Mouse (Mus musculus): ENCODE data around the gene BC035044. TPM values are rescaled to one million over a fixed set of nuclear protein-coding genes. Genes with fewer than 3 reads are reported as not detected.
"Not testable (repeated sequence)": the region's sequence is repeated elsewhere in the genome, so short reads cannot be mapped to it uniquely, and the experiment has no call there.

The BC035044 gene
- polyA plus RNA-seq, 1 experiment from 2014 or later = 1.9 TPM

DNA sequence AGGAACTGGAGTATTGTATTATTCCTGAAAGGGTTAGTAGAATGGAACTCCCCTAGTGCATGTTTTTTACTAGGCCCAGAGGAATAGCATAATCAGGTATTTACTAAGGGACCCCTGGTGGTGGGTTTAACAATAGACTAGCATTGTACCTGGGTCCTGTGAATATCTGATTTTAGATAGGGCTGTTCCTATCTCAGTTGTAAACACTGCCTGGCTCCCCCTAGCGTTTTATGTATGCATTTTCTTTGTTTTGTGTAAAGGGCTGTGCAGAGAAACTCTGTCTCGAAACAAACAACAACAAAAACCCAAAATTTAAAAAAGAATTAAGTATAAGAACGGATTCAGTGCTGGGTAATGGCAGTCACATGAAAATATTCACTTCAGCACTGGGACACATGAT is 83.9 kb downstream of the BC035044 start:
- no peaks in the 10 kb centered on the region for H3K9me3 ChIP-seq
- 70% methylated on average over 3 of the region's 3 CpGs for WGBS

DNA sequence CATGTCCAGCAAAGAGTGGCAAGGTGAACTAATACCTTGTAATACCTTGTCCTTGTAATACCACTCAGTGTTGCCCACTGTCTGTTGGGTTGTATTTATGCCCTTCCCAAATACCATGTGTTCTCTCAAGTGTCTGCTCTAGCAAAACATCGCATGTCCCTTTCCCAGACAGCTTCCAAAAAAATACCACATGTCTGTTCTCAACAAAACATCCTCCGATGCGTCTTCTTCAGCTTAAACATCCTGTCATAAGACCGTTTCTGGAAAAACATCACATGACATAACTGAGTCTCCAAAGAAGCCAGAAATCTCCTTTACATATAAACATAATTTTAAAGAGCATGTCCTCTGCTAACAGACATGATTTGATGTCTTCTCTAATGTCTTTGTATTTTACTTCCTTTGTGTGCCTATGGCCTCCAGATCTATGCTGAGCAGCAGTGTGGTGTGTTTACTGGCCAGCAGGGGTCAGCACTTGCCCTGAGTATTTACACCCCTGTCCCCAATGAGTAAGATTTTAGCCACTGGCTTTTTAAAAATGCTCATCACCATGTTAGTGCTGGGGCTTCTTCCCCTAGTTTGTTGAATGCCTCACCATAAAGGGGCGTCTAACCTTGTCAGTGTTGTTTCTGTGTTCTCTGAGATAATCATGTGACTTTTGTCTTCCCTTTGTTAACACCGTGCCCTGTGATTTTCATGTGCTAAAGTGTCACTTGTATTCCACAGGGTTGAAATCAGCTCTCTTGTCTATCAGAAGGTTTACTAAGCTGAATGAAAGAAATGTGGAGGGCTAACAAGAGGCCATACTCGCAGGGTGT is 85.9 kb downstream of the BC035044 start:
- not testable (repeated sequence) for ATAC-seq

More for the DNA sequence above, 83.9 kb downstream of the BC035044 start:
- Histone ChIP-seq H3K4me2 (replicated peaks) (no peak overlapping the region), H3K9ac (no peak overlapping the region), H3K36me3 (no peaks in the 10 kb centered on the region), H3K27ac (no peak overlapping the region), H3K27me3 (replicated peaks) (no peaks in the 10 kb centered on the region), H3K4me3 (replicated peaks) (no peak overlapping the region), H3K4me1 (replicated peaks) (no peaks in the 10 kb centered on the region)
- ATAC-seq = no peak

DNA sequence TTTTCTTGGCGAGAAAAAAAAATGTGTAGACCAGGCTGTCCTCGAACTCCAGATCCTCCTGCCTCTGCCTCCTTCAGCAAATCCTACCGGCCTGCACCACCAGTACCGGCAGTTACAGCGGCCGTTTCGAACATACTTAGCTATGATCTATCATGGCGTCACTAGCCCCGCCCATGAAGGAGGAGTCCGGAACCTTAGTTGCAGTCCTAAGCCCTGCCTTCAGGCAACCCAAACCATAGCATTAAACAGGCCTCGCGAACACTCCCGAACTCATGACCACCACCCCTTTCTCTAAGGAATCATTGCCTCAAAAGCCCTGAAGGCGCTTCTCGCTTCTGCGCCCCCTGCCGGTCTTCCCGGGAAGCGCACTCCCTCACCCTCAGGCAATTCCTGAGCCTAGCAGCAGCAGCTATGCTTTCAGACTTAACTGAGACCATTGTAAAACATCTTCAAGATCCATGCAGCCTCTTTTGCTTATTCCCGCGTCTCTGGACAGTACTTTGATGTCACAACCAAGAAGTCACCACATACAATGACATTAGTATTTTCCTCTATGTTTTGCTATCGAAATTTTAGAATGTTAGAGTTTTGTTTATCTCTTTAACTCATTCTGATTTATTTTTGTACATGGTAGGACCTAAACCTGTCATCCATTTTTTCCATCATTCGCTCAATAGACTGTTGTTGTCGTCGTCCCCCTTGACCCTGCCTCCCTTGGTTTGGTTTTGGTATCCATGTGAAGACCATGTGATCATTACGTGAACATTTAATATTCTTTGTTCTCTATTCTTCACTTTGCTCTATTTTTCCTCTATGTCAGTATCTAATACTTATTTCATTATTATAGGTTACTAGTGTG is 87.7 kb downstream of the BC035044 start:
- 7% methylated on average over 26 of the region's 26 CpGs for WGBS
- no peaks in the 10 kb centered on the region for H3K9me3 ChIP-seq
- peak overlapping the region; percentile 43 for H3K4me3 ChIP-seq (replicated peaks)
- H3K4me2 ChIP-seq (replicated peaks) = peak overlapping the region; percentile 74
- H3K36me3 ChIP-seq = no peaks in the 10 kb centered on the region
- no peaks in the 10 kb centered on the region for H3K27me3 ChIP-seq (replicated peaks)
- 0 out of 2 replicates have a peak, but pooled peaks cover 1% of the 10 kb centered on the region for H3K4me1 ChIP-seq (replicated peaks)
- no peak overlapping the region; the same call in 1 of the 2 replicates for H3K27ac ChIP-seq
- peak overlapping the region; percentile 56 for H3K9ac ChIP-seq
- peak; percentile 92 for ATAC-seq

More for the DNA sequence above, 85.9 kb downstream of the BC035044 start:
- H3K36me3 ChIP-seq; H3K9me3 ChIP-seq; H3K9ac ChIP-seq; H3K4me1 ChIP-seq (replicated peaks); H3K27me3 ChIP-seq (replicated peaks); H3K27ac ChIP-seq; H3K4me2 ChIP-seq (replicated peaks); H3K4me3 ChIP-seq (replicated peaks): not testable (repeated sequence)
- WGBS = 57% methylated on average over 7 of the region's 7 CpGs

DNA sequence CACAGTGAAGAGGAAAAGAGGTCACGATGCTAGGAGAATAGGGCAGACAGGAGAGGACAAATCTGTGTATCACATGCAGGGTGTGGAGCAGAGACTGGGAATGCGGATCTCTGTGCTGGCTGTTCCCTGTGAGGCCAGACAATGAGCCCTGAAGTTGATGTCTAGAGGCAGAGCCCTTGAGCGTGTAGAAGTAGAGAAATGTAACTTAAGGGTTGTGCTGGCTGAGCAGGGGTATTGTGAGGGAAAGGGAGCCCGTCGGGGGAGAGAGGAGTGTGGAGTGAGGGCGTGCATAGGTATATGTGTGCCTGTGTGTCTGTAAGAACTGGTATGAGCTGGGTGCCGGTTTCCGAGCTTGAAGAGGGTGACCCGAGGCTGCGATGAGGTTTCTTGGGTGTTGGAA is 88.4 kb downstream of the BC035044 start:
- peak overlapping the region; percentile 74 for H3K4me2 ChIP-seq (replicated peaks)
- H3K36me3 ChIP-seq = no peaks in the 10 kb centered on the region
- H3K9ac ChIP-seq = peak overlapping the region; percentile 56
- H3K4me1 ChIP-seq (replicated peaks) = peaks cover 8% of the 10 kb centered on the region; the same call in 1 of the 2 replicates
- H3K27ac ChIP-seq = peak overlapping the region; percentile 71
- 11% methylated on average over 10 of the region's 10 CpGs for WGBS
- H3K4me3 ChIP-seq (replicated peaks) = peak overlapping the region; percentile 43
- ATAC-seq = peak; percentile 35
- H3K27me3 ChIP-seq (replicated peaks) = no peaks in the 10 kb centered on the region
- no peaks in the 10 kb centered on the region for H3K9me3 ChIP-seq

DNA sequence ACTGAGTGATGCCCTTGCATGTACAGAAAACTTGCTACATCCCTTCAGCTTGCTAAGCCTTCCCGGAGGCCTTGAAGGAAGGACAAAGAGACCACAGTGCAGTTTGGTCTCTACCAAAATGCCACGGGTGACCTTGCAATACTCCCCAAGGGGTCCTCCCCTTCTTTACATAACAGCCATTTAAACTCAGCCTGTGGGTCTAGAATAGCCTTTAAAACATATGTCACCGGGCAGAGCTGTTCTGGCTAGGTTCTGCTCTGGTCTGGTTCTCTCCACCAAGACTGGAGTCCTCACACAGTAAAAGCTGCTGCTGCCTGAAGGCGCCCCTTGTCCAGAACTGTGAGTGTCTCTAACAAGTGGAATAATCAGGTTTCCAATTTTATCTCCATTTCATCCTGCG is 90.2 kb downstream of the BC035044 start:
- not testable (repeated sequence) for H3K4me2 ChIP-seq (replicated peaks); H3K9ac ChIP-seq; ATAC-seq; H3K4me1 ChIP-seq (replicated peaks); H3K36me3 ChIP-seq; H3K4me3 ChIP-seq (replicated peaks); H3K27ac ChIP-seq; H3K9me3 ChIP-seq; H3K27me3 ChIP-seq (replicated peaks)
- WGBS = 74% methylated on average over 5 of the region's 5 CpGs

DNA sequence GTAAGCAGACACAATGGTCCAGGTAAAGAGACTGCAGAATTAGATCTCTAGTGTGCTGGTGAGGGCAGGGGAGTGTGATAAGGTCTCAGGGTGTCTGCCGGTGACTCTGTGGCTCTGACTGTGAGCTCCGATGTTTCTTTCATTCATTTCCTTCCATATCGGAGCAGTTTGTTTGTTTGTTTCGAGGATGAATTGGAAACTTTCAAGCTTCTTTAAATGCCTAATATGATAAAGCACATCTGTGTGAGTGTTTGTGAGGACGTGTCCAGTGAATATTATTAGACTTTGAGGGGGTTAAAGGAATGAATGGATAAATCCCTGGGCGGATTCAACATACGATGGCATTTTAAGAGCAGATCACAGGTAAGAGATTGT is 91.0 kb downstream of the BC035044 start:
- peaks cover 9% of the 10 kb centered on the region; the same call in 1 of the 2 replicates for H3K4me1 ChIP-seq (replicated peaks)
- no peak for ATAC-seq

DNA sequence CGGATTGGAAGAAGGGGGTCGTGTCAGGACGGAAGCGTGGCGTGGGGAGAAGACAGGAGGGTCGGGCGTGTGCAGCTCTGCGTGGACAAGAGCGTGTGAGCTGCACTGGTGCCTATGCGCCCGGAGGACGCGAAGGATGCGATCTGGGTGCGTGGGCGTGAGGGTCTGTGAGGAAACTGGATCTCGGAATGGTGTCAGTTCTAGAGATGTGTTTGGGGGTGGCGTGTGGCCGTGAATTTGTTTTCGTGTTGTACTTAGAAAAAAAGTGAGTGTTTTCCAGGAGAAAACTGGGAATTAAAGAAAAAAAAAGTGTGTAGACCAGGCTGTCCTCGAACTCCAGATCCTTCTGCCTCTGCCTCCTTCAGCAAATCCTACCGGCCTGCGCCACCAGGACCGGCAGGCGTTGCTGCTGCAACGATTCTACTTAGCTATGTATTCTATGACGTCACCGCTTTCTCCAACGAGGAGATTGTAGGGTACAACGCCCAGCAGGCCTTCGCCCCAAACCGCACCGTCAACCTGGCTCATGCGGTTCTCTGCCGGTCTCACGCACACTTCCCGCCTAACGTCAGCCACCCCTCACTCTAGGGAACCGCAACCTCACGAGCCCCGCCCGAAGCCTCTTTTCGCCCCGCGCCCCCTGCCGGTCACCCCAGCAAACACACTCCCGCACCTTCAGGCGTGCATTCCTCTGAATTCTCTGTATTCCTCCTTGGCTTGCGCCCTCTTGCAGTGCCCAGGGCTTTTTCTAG is 91.6 kb downstream of the BC035044 start:
- not testable (repeated sequence) for H3K36me3 ChIP-seq; H3K4me1 ChIP-seq (replicated peaks); H3K27me3 ChIP-seq (replicated peaks); H3K9me3 ChIP-seq
- peak; percentile 78 for ATAC-seq
- Histone ChIP-seq H3K9ac (peak overlapping the region; percentile 62), H3K4me3 (replicated peaks) (peak overlapping the region; percentile 59), H3K27ac (peak overlapping the region; percentile 90), H3K4me2 (replicated peaks) (peak overlapping the region; percentile 61)
- WGBS = under 1% methylated on average over 49 of the region's 49 CpGs

More for the DNA sequence above, 91.0 kb downstream of the BC035044 start:
- no peaks in the 10 kb centered on the region for H3K27me3 ChIP-seq (replicated peaks)
- no peak overlapping the region for H3K27ac ChIP-seq
- H3K4me3 ChIP-seq (replicated peaks) = peak overlapping the region; percentile 59
- H3K9ac ChIP-seq = no peak overlapping the region; the same call in 1 of the 2 replicates
- H3K4me2 ChIP-seq (replicated peaks) = peak overlapping the region; percentile 61
- H3K9me3 ChIP-seq = no peaks in the 10 kb centered on the region
- H3K36me3 ChIP-seq = no peaks in the 10 kb centered on the region
- WGBS = 16% methylated on average over 7 of the region's 7 CpGs

Other genes starting within 250 kb of the BC035044 start
- 11.4 and 15.9 TPM in 2 replicates for gene Clec2h, start 228.7 kb downstream of the BC035044 start, polyA plus RNA-seq (2015; fragmentation: Nextera tagmentation; extraction: Ambion mirVana)
- not detected in 2 replicates for gene Klrb1, start 168.1 kb downstream of the BC035044 start, polyA plus RNA-seq (2015; fragmentation: Nextera tagmentation; extraction: Ambion mirVana)
- 0.30 and 0.34 TPM in 2 replicates for gene Klrb1c, start 101.9 kb downstream of the BC035044 start, polyA plus RNA-seq (2015; fragmentation: Nextera tagmentation; extraction: Ambion mirVana)
- not detected in 2 replicates for gene Gm44511, start 64.8 kb downstream of the BC035044 start, polyA plus RNA-seq (2015; fragmentation: Nextera tagmentation; extraction: Ambion mirVana)
- 1.2 TPM in 2 replicates for gene Klrb1b, start 64.8 kb downstream of the BC035044 start, polyA plus RNA-seq (2015; fragmentation: Nextera tagmentation; extraction: Ambion mirVana)
- gene Clec2i, start 3.5 kb downstream of the BC035044 start, polyA plus RNA-seq (2015; fragmentation: Nextera tagmentation; extraction: Ambion mirVana) = 0.19 and 0.21 TPM in 2 replicates
- not detected in 2 replicates for gene Clec2g, start 43.3 kb upstream of the BC035044 start, polyA plus RNA-seq (2015; fragmentation: Nextera tagmentation; extraction: Ambion mirVana)
- gene Klrb1f, start 154.8 kb upstream of the BC035044 start, polyA plus RNA-seq (2015; fragmentation: Nextera tagmentation; extraction: Ambion mirVana) = 0.27 and 0.49 TPM in 2 replicates
- gene Clec2e, start 209.8 kb upstream of the BC035044 start, polyA plus RNA-seq (2015; fragmentation: Nextera tagmentation; extraction: Ambion mirVana) = 10.4 and 11.4 TPM in 2 replicates